Mouse (Mus musculus) CH12.LX (cell line): ENCODE data around the gene Ubash3b.
A peak's percentile ranks its signal among the peaks of the same experiment; 100 is the strongest.

Experiments used
- CTCF ChIP-seq, 2 experiments: IDR thresholded peaks in 1 of 2; conservative IDR thresholded peaks in 1 of 2; 2 replicates each; pipeline ENCODE4 v1.5.1; 2011 to 2012; ENCODE audit warnings: low read depth in 2 of 2, low read length in 2 of 2, improper control_type of control experiment in 1 of 2, inconsistent platforms in 1 of 2, mild to moderate bottlenecking in 1 of 2, moderate library complexity in 1 of 2
- MAX ChIP-seq: IDR thresholded peaks from 2 replicates; pipeline ENCODE4 v1.6.1; 2011; ENCODE audit warnings: low read length, improper control_type of control experiment
- MEF2A ChIP-seq: IDR thresholded peaks from 2 replicates; pipeline ENCODE4 v1.6.1; 2014; ENCODE audit warnings: low read depth, mild to moderate bottlenecking, inconsistent platforms, low read length, improper control_type of control experiment, borderline replicate concordance
- POLR2A ChIP-seq: IDR thresholded peaks from 2 replicates; pipeline ENCODE4 v1.6.1; 2011; ENCODE audit warnings: low read depth, mild to moderate bottlenecking, improper control_type of control experiment, low read length
- POLR2AphosphoS2 ChIP-seq: IDR thresholded peaks from 2 replicates; pipeline ENCODE4 v1.6.1; 2011; ENCODE audit warnings: low read depth, low read length, improper control_type of control experiment
- SMC3 ChIP-seq: IDR thresholded peaks from 2 replicates; pipeline ENCODE4 v1.6.1; 2011; ENCODE audit warnings: low read depth, low read length, improper control_type of control experiment
- USF2 ChIP-seq: conservative IDR thresholded peaks from 2 replicates; pipeline ENCODE4 v1.6.1; 2011; ENCODE audit warnings: low read depth, low read length, improper control_type of control experiment

DNA sequence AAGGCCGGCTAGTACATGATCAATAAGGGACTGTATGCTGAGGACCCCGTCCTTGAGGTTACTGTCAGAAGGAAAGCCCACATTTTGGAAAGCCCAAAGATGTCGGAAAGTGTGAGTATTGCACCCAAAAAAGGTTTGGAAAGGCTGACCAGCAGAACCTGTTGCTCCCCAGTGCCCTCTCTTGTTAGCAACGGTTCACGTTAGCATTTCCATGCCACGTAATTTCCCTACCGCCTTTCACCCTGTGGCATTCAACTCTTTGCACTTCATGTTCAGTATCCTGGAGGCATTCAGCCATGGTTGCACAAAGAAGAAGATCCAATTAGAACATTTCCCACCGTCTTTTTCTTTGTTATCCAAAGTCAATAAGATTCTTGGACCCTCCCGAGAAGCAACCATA is 47.1 kb downstream of the Ubash3b start:
- TF ChIP-seq SMC3 (peak; percentile 60), POLR2A (no peak), CTCF (conservative IDR thresholded peaks at IDR 0.05 in 1 of 2, IDR thresholded peaks at IDR 0.05 in 1 of 2; ENCODE audit: low read depth in 2 of 2, low read length in 2 of 2) (peak in 1 of 2 experiments; percentile 58; a peak in 2 of 4 replicates), POLR2AphosphoS2 (no peak), MEF2A (peak; percentile 97), MAX (peak; percentile 74; the same call in 1 of the 2 replicates), USF2 (no peak)
